Mouse (Mus musculus) kidney, adult 11 months (tissue): Measurements from ENCODE around the gene Bhlha15.

ENCODE experiments used
- DNase-seq: peaks from one replicate; pipeline ENCODE4 v3.0.0; 2022

Bhlha15 gene

DNA sequence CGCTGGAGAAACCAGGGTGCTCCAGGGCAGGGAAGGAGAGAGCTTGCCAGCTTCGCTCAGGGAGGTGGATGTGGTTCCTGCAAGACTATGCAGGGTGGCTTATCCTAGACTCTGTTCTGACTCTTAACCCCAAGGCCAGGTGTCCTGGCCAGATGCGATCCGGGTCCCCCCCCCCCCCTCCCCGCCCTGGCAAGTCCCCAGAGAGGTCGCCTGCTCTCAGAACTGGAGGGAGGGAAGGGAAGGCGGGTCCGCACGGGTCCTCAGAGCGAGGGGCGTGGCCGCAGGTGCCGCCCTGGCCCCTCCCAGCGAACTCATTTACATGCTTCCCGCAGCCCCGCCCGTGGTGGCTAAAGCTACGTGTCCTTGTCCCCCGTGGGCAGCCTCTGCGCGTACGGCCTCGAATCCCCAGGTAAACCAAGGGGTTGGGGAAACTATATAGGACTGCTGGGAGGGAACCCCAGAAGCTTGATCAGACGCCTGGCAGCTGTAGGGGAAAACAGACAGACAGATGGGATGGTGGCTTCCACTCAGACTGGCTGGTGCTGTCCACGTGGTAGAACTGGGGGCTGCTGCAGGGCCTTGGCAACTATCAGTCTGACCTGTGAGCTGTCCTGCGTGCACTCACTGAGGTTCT lies at the start of gene Bhlha15:
Bhlha15 (plus strand) TSS at position 337 of the 634 bp plus-strand sequence.
- peak; percentile 78 for DNase-seq

DNA sequence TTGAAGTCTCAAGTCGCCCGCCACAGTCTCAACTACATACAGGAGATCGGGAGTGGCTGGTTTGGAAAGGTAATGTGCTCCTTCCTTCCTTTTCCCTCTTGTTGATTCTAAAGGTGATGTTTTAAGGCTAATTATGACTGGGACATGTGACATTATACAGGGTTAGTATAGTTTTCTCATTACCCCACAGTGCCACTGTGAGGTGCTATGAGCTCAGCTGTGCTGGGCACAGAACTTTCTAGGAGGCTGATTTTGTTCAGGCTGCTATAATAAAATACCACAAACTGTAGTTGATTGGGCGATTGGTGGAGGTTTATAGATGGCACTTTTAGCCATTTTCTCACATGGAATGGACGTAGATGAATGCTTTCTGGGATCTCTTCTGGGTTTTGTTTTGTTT lies 46.6 kb upstream of the Bhlha15 start:
- DNase-seq, result no peak

DNA sequence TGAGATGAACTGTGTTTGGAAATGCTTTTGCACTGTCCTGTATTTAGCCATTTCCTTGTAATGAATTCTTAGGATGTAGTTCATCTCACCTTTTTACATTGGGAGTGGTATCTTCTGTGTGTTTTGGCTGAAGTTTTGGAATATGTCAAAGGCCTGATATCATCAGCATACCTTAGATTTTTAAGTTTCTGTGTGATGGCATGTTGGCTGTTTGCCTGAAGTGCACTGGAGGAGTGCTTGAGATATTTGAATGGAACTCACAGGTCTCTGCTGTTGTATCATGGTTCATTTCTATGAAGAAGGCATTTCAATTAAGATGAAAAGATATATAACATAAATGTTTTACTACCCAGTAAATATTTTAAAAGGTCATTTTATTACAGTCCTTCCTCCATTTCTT lies 43.2 kb upstream of the Bhlha15 start:
- DNase-seq, result no peak

DNA sequence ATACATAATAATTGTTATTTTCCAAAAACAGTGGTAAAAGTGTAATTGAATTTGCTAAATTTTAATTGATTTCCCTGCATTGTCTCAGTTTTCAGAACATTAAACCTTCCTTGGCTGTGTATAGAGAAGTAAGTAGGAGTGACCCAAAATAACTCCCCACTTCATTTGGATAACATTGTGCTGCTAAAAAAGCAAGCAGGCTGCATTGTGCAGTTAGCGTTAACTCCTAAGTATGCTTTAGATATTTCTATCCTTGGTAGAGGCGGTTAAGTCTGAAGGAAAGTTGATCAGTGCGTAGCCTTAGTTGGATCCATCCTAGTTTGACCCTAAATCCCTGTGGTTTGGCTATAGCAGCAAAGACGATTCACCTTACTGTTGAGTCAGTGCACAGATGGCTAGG lies 40.6 kb upstream of the Bhlha15 start:
- DNase-seq, result no peak

GRCm38 (mm10) chr5:144151270-144151669 lies 38.8 kb upstream of the Bhlha15 start:
- DNase-seq, result no peak

GRCm38 (mm10) chr5:144154528-144154927 lies 35.6 kb upstream of the Bhlha15 start:
- DNase-seq, result peak; percentile 39

DNA sequence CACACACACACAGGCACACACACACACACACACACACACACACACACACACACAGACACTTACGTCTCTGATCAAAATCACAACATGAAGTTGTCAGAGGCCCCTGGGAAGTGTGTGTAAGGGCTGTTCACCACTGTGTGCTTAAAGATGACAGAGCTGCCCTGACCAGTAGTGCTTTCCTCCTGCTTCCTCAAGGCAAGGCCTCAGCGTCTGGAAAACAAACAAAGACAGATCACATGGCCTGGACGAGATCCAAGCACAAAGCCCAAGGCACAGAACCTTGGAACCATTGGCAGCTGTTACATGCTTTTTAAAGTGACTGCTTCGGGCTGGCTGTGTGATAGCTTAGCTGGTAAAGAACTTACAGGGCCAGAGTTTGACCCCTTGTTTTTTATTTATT lies 31.5 kb upstream of the Bhlha15 start:
- DNase-seq, result peak; percentile 92

- DNase-seq, result no peak
These were observed 30.9 kb upstream of the Bhlha15 start for GRCm38 (mm10) chr5:144159137-144159536.

DNA sequence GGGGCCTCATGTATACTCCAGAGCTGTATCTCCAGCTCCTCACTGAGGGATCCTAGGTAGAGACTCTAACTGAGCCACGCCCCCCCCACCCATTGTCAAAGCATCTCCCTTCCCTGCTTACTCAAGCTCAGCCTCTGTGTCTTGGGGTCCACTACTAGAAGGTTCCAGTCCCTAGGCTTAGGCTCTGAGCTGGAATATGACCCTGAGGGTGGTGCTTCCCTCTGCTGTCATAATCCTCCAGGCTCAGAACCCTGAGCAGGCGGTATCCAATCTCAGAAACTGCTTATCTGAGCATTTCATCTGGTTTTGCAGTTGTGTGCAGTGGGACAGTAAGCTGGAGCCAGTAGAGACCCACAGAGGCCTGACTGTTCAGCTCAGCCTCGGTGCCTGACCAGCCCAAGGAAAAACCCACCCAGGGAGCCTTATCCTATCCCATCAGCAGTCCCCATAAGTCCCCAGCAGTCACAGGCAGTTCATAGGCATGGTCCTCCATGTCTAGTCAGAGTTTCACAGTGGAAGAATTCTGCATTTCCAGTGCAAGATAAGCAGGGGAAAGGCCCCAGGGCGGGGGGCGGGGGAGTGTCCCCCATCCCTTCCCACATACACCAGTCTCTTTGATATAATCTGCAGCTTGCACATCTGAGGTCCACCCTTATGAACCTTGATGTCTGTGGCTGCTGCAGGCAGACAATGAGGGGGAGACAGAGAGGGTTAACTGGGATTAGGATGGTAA lies 27.8 kb upstream of the Bhlha15 start:
- no peak for DNase-seq

DNA sequence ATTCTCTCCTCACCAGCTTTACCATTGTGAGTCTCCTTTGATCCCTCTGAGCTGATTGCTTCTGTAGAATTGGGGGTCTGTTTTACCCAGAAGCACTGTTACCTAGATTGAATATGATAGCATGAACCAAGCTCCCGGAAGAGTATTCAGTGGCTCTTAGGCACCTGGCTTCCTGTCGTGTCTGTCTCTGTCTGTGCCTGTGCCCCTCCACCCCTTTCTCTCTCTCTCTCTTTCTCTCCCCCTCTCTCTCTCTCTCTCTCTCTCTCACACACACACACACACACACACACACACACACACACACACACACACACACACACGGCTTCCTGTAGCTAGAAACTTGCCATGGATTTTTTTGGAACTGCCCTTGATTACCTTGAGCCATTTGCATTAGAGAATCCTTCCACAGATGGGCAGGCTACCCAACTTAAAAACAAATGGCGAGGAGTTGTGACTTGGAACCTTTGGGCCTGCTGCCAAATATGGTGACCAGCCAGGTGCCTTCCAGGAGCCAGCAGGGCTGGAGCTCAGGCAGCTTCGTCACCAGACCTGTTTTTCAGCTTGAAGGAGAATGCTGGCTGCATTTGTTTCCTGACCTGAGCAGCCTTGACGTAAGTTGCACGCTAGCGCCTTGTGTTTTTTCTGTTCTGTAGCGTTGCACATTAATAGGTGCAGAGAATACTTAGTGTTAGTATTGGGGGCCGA lies 27.1 kb upstream of the Bhlha15 start:
- DNase-seq, result peak; percentile 88

GRCm38 (mm10) chr5:144165756-144166155 lies 24.3 kb upstream of the Bhlha15 start:
- no peak for DNase-seq

DNA sequence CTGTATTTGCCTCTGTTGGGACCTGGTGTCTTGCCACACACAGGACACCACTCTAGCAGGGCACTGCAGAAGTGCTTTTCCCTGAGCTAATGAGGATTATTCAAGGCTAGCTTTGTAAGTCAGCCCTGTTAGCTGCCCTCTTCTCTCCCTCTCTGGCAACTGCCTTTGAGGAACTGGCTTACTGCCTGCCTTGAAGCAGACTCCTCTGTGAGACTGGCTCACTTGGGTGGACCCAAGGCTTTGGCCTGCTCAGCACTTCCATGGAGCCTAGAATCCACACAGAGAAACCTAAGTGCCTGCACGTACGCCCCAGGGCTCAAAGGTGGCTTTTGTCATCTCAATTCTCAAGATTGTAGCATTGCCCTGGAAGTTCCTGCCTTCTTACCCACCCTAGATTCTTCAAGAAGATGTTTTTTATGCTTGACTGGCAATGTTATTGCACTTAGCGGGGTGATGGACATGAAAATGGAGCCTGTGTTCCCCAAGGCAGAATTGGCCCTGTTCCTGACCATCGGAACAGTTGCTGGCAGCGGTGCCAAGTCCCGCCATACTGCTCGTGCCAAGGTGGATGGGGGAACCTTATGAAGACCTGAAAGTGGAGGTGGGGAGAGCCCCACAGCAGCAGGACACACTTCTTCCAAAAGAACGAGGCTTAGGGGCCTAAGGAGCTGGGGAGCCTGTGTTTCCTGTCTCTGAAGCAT lies 20.7 kb upstream of the Bhlha15 start:
- peak; percentile 33 for DNase-seq

- DNase-seq, result no peak
These were observed 16.4 kb upstream of the Bhlha15 start for GRCm38 (mm10) chr5:144173648-144174047.

DNA sequence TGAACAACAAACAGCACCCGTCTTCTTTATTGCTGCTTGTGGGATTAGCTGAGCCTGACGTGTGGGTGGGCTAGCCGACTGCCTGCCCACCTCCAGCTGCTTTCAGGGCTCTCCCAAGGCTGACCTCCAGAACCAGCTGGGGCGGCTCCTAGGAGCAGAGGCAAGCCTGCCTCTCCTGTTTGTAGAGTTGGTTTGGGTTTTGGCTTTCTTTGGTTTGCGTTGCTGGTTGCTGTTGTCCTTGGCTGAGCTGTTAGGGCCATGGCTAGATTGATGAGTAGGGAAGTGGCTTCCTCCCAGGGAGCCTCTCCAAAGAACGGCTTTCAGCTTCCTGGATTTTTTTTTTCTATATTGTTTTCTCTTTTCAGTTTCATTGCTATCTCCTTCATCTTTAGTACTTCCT lies 11.9 kb upstream of the Bhlha15 start:
- DNase-seq, result no peak

DNA sequence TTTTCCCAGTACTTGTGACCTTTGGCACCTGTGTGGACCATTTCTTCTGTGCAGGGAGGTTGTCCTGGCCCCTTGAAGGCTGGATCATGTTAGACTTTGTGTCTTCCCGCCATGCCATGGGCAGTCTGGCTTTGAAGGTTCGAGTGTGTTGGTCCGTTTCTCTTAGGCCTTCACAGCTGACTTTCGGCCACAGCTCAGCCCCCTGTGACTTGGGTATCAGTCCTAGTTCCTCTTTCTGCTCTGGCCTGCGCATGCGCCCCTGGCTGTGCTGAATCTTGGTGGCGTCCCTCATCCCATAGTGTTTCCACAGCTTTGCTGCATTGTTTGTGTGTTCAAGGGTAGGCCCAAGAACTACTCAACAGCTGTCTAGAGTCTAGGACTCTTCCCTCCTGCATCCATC lies 8.8 kb upstream of the Bhlha15 start:
- DNase-seq, result no peak

DNA sequence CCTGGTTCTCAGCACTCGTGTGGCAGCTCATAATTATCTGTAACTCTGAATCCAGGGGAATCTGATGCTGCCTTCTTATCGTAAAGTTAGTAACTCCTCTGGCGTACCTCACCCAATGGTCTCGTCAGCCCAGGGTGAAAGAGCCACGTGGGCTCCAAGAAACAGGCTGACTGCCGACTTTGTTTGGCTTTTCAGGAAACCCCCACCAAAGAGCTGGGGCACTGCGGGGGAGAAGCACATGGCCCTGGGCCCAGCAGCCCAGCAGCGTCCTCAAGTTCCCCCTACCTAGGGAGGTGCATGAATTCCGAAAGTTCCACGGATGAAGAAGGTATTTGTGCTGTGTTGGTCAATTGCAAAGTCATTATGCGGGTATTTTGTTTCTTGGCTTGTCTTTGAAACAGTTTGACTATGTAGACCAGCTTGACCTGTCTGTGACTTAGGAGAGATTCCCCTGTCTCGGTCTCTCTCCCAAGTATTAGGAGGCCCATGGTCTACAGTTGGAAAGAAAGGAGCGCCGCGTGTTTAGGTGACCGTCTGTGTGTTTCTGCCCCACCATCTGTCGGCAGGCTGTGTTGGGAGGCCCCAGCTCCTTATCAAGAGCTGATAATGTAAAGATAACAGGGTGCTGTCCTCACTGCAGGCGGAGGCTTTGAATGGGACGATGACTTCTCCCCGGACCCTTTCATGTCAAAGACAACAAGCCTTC lies 7.4 kb upstream of the Bhlha15 start:
- no peak for DNase-seq

GRCm38 (mm10) chr5:144183248-144183559 lies 6.9 kb upstream of the Bhlha15 start:
- no peak for DNase-seq

- no peak for DNase-seq
These were observed 6.3 kb upstream of the Bhlha15 start for GRCm38 (mm10) chr5:144183647-144184335.

GRCm38 (mm10) chr5:144184350-144185045 lies 5.6 kb upstream of the Bhlha15 start:
- no peak for DNase-seq

DNA sequence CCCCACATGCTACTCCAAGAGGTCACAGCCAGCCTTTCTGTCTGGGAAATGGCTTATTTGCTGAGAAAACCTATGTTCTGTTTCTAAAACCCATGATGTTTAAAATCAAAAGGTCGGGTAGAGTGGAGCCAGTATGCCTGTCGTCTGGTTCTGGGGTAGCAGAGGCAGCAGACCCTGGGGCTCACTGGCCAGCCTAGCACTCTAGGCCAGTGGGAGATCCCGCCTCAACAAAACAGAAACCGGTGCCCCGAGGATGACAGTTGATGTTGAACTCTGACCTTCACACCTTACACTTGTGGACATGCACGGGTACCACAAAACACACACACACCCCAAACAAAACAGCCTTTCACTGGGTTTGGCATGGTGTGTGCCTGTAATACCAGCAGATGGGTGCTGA lies 1.7 kb upstream of the Bhlha15 start:
- DNase-seq, result no peak

- no peak for DNase-seq
These were observed 759 bp upstream of the Bhlha15 start for GRCm38 (mm10) chr5:144189327-144189726.

DNA sequence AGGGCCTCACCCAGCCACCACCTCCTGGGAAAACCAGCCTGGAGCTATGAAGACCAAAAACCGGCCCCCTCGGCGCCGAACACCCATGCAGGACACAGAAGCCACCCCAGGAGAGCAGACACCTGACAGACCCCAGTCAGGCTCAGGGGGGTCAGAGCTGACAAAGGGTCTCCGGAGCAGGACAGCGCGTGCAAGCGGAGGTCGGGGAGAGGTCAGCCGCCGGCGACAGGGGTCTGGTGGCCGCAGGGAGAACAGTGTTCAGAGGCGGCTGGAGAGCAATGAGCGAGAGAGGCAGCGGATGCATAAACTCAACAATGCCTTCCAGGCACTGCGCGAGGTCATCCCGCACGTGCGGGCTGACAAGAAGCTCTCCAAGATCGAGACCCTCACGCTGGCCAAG lies 940 bp downstream of the Bhlha15 start:
- DNase-seq, result no peak
